Mouse (Mus musculus): ENCODE measurements around the gene Phf11b. TPM values are rescaled to one million over a fixed set of nuclear protein-coding genes. Genes with fewer than 3 reads are reported as not detected.
"Not testable (repeated sequence)": the region's sequence is repeated elsewhere in the genome, so short reads cannot be mapped to it uniquely, and the experiment has no call there.

Gene Phf11b
- polyA plus RNA-seq, 1 experiment from 2014 or later: 0.54 TPM

DNA sequence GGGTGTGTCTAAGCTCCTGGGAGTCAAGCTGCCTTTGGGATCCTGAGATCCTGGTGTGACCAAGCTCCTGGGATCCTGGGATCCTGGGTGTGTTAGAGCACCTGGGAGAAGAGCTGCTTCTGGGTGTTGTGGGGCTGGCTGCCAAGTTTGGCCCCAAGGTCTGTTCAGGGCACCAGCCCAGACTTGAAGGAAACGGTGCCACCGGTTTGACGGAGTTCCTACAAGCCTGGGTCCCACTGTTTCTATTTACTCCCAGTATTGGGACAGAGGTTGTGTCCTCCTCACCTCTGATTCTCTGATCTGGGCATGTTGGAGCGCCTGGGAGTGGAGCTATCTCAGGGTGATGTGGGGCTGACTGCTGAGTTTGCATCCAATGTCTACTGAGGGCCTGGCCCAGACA, 66.2 kb downstream of the Phf11b start:
- WGBS: 91% methylated on average over 4 of the region's 4 CpGs
- not testable (repeated sequence) for H3K27me3 ChIP-seq; H3K27ac ChIP-seq (replicated peaks); H3K9me3 ChIP-seq; H3K4me3 ChIP-seq; H3K36me3 ChIP-seq; H3K9ac ChIP-seq; ATAC-seq (ENCODE audit: low read depth); H3K4me1 ChIP-seq (replicated peaks); H3K4me2 ChIP-seq

Other genes starting within 250 kb of the Phf11b start
- not detected in 2 replicates for gene 1700129C05Rik, start 198.5 kb downstream of the Phf11b start, polyA plus RNA-seq (2015; fragmentation: Nextera tagmentation; extraction: Ambion mirVana)
- gene Gm5142, start 162.6 kb downstream of the Phf11b start, polyA plus RNA-seq (2015; fragmentation: Nextera tagmentation; extraction: Ambion mirVana): not detected in 2 replicates
- 58.2 and 58.6 TPM in 2 replicates for gene Rcbtb1, start 140.1 kb downstream of the Phf11b start, polyA plus RNA-seq (2015; fragmentation: Nextera tagmentation; extraction: Ambion mirVana)
- not detected in 2 replicates for gene Gm6904, start 81.1 kb downstream of the Phf11b start, polyA plus RNA-seq (2015; fragmentation: Nextera tagmentation; extraction: Ambion mirVana)
- not detected in 2 replicates for gene Phf11a, start 43.8 kb downstream of the Phf11b start, polyA plus RNA-seq (2015; fragmentation: Nextera tagmentation; extraction: Ambion mirVana)
- 0.47 and 0.48 TPM in 2 replicates for gene Phf11d, start 24.1 kb upstream of the Phf11b start, polyA plus RNA-seq (2015; fragmentation: Nextera tagmentation; extraction: Ambion mirVana)
- 0.38 and 0.40 TPM in 2 replicates for gene Phf11c, start 54.0 kb upstream of the Phf11b start, polyA plus RNA-seq (2015; fragmentation: Nextera tagmentation; extraction: Ambion mirVana)
- gene Setdb2, start 99.5 kb upstream of the Phf11b start, polyA plus RNA-seq (2015; fragmentation: Nextera tagmentation; extraction: Ambion mirVana): 6.1 and 9.7 TPM in 2 replicates
- 22.8 and 23.4 TPM in 2 replicates for gene Cab39l, start 99.6 kb upstream of the Phf11b start, polyA plus RNA-seq (2015; fragmentation: Nextera tagmentation; extraction: Ambion mirVana)